In the genomic region with DNA sequence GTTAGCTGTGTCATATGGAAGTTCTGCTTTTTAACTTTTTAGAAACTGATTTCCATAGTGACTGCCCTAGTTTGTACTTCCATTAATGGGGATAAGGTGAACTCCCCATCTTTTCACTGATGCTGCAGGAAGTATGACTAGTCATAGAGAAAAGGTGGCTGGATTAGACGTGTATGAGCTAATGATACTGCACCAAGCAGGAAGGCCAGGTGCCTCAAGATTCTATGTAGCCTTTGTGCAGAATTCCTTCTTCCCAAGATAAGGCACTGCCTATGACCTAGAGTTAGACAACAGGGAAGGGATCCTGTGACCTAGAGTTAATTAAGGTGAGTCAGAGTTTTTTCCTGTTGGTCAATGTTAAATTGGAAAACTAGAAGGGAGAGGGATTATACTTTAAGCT, we compare ENCODE assay signal across 24 mouse cellular contexts. TPM values are rescaled to one million over a fixed set of nuclear protein-coding genes. Genes with fewer than 3 reads are reported as not detected.
"Had no signal": no experiment of that assay in that cellular context is flagged by ENCODE, and none has a peak within 500 bp of the region (broad histone marks: within the 10 kb centered on the region; RNA-seq: fewer than 3 reads in every experiment).

No protein-coding gene starts in this region.

- H3K27ac ChIP-seq: liver, embryonic 15.5 days; lung, embryonic 15.5 days; macrophage; midbrain, embryonic 10.5 days; midbrain, embryonic 13.5 days; midbrain, embryonic 15.5 days; neural tube, embryonic 12.5 days had no signal

- H3K9ac ChIP-seq: liver, embryonic 15.5 days; liver, postnatal 0 days; lung, embryonic 15.5 days; midbrain, embryonic 13.5 days; midbrain, embryonic 15.5 days; neural tube, embryonic 12.5 days had no signal

- H3K4me2 ChIP-seq: liver, embryonic 15.5 days; lung, embryonic 15.5 days; midbrain, embryonic 13.5 days; midbrain, embryonic 15.5 days; neural tube, embryonic 12.5 days had no signal

- ATAC-seq: liver, postnatal 0 days; lung, postnatal 0 days; midbrain, embryonic 13.5 days; midbrain, embryonic 15.5 days had no signal

- H3K36me3 ChIP-seq: liver, embryonic 15.5 days; lung, embryonic 15.5 days; midbrain, embryonic 10.5 days; midbrain, embryonic 13.5 days; midbrain, embryonic 15.5 days; neural tube, embryonic 12.5 days had no signal

- H3K4me3 ChIP-seq: liver, embryonic 15.5 days; lung, embryonic 15.5 days; midbrain, embryonic 10.5 days; midbrain, embryonic 13.5 days; midbrain, embryonic 15.5 days; neural tube, embryonic 12.5 days had no signal

- H3K9me3 ChIP-seq: liver, embryonic 15.5 days; lung, embryonic 15.5 days; midbrain, embryonic 10.5 days; midbrain, embryonic 13.5 days; midbrain, embryonic 15.5 days; neural tube, embryonic 12.5 days had no signal

- H3K27me3 ChIP-seq: liver, embryonic 15.5 days; lung, embryonic 15.5 days; midbrain, embryonic 13.5 days; midbrain, embryonic 15.5 days; neural tube, embryonic 12.5 days had no signal

- H3K4me1 ChIP-seq: liver, embryonic 15.5 days; lung, embryonic 15.5 days; midbrain, embryonic 10.5 days; midbrain, embryonic 13.5 days; midbrain, embryonic 15.5 days; neural tube, embryonic 12.5 days had no signal

- DNase-seq: liver, postnatal 0 days; lung, adult 2 months; lung, postnatal 14 days; lung, postnatal 36 days; right cerebral cortex, postnatal 14 days; thymus, postnatal 14 days; thymus, postnatal 36 days had no signal

RNA-seq across cellular contexts. Expression of a gene that starts 19.7 kb away (rescaled TPM):
- total RNA-seq: megakaryocyte-erythroid progenitor cell, adult 5-6 weeks had no signal
- polyA plus RNA-seq: midbrain, embryonic 10.5 days; midbrain, embryonic 15.5 days; neural tube, embryonic 14.5 days; testis, adult 2 months had no signal

RNA-seq across cellular contexts. Expression of a gene that starts 25.9 kb away (rescaled TPM):
- total RNA-seq: megakaryocyte progenitor cell, adult 5-6 weeks; megakaryocyte-erythroid progenitor cell, adult 5-6 weeks; midbrain, postnatal 0 days; monocyte, adult 5-6 weeks; neutrophil, adult 5-6 weeks had no signal
- polyA plus RNA-seq: liver, embryonic 15.5 days; liver, postnatal 0 days; lung, adult 2 months; lung, embryonic 15.5 days; lung, postnatal 0 days; macrophage; midbrain, embryonic 10.5 days; midbrain, embryonic 13.5 days; midbrain, embryonic 15.5 days; midbrain, postnatal 0 days; neural tube, embryonic 12.5 days; neural tube, embryonic 14.5 days; stomach, embryonic 14.5 days; stomach, embryonic 16.5 days; testis, adult 2 months had no signal

RNA-seq across cellular contexts. Expression of a gene that starts 40.2 kb away (rescaled TPM):
- total RNA-seq: megakaryocyte progenitor cell, adult 5-6 weeks; megakaryocyte-erythroid progenitor cell, adult 5-6 weeks; monocyte, adult 5-6 weeks; neutrophil, adult 5-6 weeks had no signal
- polyA plus RNA-seq: liver, embryonic 15.5 days; liver, postnatal 0 days; lung, embryonic 15.5 days; lung, postnatal 0 days; macrophage; midbrain, embryonic 10.5 days; midbrain, embryonic 13.5 days; midbrain, embryonic 15.5 days; midbrain, postnatal 0 days; neural tube, embryonic 12.5 days; neural tube, embryonic 14.5 days; stomach, embryonic 14.5 days; testis, adult 2 months had no signal
